Mouse (Mus musculus) limb, embryonic 14.5 days (tissue): ENCODE data around the gene Prkcz. TPM values are rescaled to one million over a fixed set of nuclear protein-coding genes. Genes with fewer than 3 reads are reported as not detected.
A peak's percentile ranks its signal among the peaks of the same experiment; 100 is the strongest.

Experiments
- ATAC-seq: fragments of 200-750 bp; cut with Nextera tagmentation; 2 replicates; pipeline ENCODE4 v1.8.0; 2017; ENCODE audit warnings: low read depth, moderate number of reproducible peaks, moderate TSS enrichment; ENCODE audit not compliant: low FRiP score
- DNase-seq: peaks from one replicate; pipeline ENCODE4 v3.0.0-alpha.2; 2015; ENCODE audit warnings: low spot score
- H3K27ac ChIP-seq: fragments of 300-500 bp; sonication (generic); replicated peaks from 2 replicates; pipeline ENCODE4 v1.5.1; 2014; ENCODE audit warnings: low read depth, mild to moderate bottlenecking, low read length, moderate library complexity, mixed read lengths
- H3K27me3 ChIP-seq: fragments of 300-500 bp; sonication (generic); 2 replicates; pipeline ENCODE4 v1.6.1; 2014; ENCODE audit warnings: low read length, mixed read lengths; ENCODE audit not compliant: control insufficient read depth, insufficient read depth
- H3K36me3 ChIP-seq: fragments of 300-500 bp; sonication (generic); 2 replicates; pipeline ENCODE4 v1.6.1; 2014; ENCODE audit warnings: mild to moderate bottlenecking, low read length, moderate library complexity, mixed read lengths; ENCODE audit not compliant: control insufficient read depth, insufficient read depth
- H3K4me1 ChIP-seq: fragments of 300-500 bp; sonication (generic); 2 replicates; pipeline ENCODE4 v1.6.1; 2014; ENCODE audit warnings: antibody characterized with exemption, low read length, mixed read lengths; ENCODE audit not compliant: control insufficient read depth, insufficient read depth
- H3K4me2 ChIP-seq: fragments of 300-500 bp; sonication (generic); replicated peaks from 2 replicates; pipeline ENCODE4 v1.6.1; 2014; ENCODE audit warnings: low read depth, mild to moderate bottlenecking, low read length, moderate library complexity; ENCODE audit not compliant: severe bottlenecking
- H3K4me3 ChIP-seq: fragments of 300-500 bp; sonication (generic); replicated peaks from 2 replicates; pipeline ENCODE4 v1.5.1; 2014; ENCODE audit warnings: low read length
- H3K9ac ChIP-seq: fragments of 300-500 bp; sonication (generic); 2 replicates; pipeline ENCODE4 v1.6.1; 2014; ENCODE audit warnings: mild to moderate bottlenecking, low read depth, low read length, moderate library complexity; ENCODE audit not compliant: severe bottlenecking
- H3K9me3 ChIP-seq: fragments of 300-500 bp; sonication (generic); 2 replicates; pipeline ENCODE4 v1.6.1; 2016; ENCODE audit warnings: low read length; ENCODE audit not compliant: control insufficient read depth
- POLR2A ChIP-seq: fragments of 200-500 bp; IDR thresholded peaks from 2 replicates; pipeline ENCODE4 v1.8.0; 2012; ENCODE audit warnings: inconsistent platforms, mild to moderate bottlenecking, moderate library complexity, borderline replicate concordance; ENCODE audit not compliant: insufficient read depth, insufficient read length; ENCODE audit errors: extremely low read depth
- WGBS: fragments of 180-500 bp; shearing (Covaris S2); extraction: QIAGEN DNeasy Blood & Tissue Kit; methylation state at CpG from one replicate; pipeline ENCODE4 v1.1.7; 2014; 5-methylcytosine and 5-hydroxymethylcytosine counted together
- polyA plus RNA-seq, 2 experiments: library from polyadenylated mRNA; depleted of rRNA in 1 of 2; stranded (reverse) in 1 of 2; unstranded in 1 of 2; fragments of >200 nt; fragmentation: Nextera tagmentation in 1 of 2; extraction: Ambion mirVana in 1 of 2; gene quantifications; 2 replicates each; pipeline versions ENCODE4 v1.2.1 to v1.2.3; 2012 to 2014

Gene Prkcz
- polyA plus RNA-seq, 2 experiments: 7.1 to 7.4 TPM

- Histone ChIP-seq H3K9ac (peak overlapping the region; percentile 94), H3K9me3 (no peaks in the 10 kb centered on the region), H3K27me3 (no peaks in the 10 kb centered on the region), H3K4me3 (peak overlapping the region; percentile 90), H3K4me2 (peak overlapping the region; percentile 98), H3K36me3 (peaks cover 26% of the 10 kb centered on the region), H3K27ac (no peak overlapping the region; the same call in none of the 2 replicates), H3K4me1 (peaks cover 46% of the 10 kb centered on the region)
- DNase-seq: no peak
- no peak for TF ChIP-seq POLR2A
- 3% methylated on average over 7 of the region's 7 CpGs for WGBS
- ATAC-seq: no peak
These were observed 140.1 kb downstream of the Prkcz start for GRCm38 (mm10) chr4:155221106-155221505.

GRCm38 (mm10) chr4:155220213-155221100 is 140.7 kb downstream of the Prkcz start:
- Histone ChIP-seq H3K4me2 (peak overlapping the region; percentile 98), H3K27ac (no peak overlapping the region; the same call in 1 of the 2 replicates), H3K4me1 (peaks cover 53% of the 10 kb centered on the region), H3K36me3 (peaks cover 26% of the 10 kb centered on the region), H3K9me3 (no peaks in the 10 kb centered on the region), H3K9ac (peak overlapping the region; percentile 94), H3K27me3 (no peaks in the 10 kb centered on the region), H3K4me3 (peak overlapping the region; percentile 90)
- ATAC-seq (no peak), DNase-seq (no peak)
- 6% methylated on average over 14 of the region's 14 CpGs for WGBS
- TF ChIP-seq POLR2A: no peak

DNA sequence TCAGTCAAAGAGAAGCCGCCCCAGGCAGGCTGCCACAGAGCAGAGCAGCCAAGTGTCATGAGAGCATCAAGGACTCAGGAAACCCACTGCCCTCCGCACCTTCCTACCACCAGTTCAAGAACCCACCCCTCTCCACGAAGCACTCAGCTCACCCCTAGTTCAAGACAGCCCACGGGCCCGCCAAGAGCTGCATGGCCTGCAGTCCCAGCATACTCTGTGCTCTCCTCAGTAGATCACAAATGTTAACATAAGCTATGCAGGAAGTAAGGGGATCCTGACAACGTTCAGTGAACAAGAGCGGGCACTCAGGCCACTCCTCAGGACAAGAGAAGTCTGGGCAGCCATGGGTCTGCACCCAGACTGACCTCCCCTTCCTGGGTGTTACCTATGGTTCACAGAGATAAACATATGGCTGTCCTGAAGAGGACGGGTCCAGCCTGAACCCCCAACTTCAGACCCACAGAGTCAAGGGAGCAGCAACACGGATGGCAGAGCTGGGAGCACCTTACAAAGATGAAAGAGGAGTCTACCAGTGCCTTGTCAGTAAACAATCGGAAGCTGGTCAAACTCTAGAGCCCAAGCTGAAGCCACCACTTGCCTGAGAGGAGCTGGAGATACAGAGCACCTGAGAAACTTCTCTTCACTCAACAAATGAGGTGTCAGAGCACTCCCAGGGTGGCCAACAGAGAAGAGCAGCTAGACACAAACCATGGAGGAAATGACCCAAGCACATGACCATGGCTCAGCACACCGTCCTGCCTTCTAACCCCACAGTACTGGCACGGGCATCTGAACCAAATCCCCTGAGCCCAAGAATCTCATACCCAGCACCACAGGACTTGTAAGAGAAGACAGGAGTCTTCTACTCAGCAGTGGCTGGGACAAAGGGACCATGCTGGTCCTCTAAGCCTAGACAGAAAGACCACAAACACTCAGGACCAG is 141.6 kb downstream of the Prkcz start:
- DNase-seq (no peak), ATAC-seq (no peak)
- Histone ChIP-seq H3K9ac (peak overlapping the region; percentile 94), H3K4me3 (peak overlapping the region; percentile 90), H3K9me3 (no peaks in the 10 kb centered on the region), H3K4me2 (peak overlapping the region; percentile 98), H3K27me3 (no peaks in the 10 kb centered on the region), H3K4me1 (peaks cover 62% of the 10 kb centered on the region), H3K36me3 (peaks cover 26% of the 10 kb centered on the region), H3K27ac (no peak overlapping the region)
- TF ChIP-seq POLR2A: no peak
- WGBS: 40% methylated on average over 12 of the region's 12 CpGs

DNA sequence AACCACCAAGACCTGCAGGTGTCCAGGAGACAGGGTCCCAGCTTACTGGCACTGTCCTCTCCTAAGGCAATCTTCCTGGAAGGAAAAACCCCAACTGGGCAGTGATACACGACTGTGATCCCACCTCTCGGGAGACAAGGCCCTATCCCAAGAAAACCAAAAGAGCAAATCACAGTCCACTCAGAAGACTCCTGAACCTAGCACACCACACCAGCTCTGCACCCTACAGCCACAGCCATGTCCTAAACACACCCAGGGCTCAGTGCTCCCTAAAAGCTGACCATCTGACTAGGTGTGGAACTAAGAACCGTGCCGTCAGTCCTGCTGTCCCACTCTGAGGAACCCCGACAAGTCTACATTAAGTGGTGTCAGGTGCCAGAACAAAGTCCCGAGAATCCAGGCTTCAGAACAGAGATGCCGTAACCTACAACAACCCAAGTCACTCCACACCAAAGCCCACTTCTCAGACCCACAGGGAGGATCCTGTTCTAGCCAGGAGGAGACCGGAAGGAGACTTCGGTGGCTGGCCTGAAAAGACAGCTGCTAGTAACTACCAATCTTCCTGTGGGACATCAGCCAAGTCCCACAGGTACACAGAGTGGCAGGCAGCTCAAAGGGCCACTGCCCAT is 142.9 kb downstream of the Prkcz start:
- Histone ChIP-seq H3K36me3 (peaks cover 32% of the 10 kb centered on the region), H3K27ac (no peak overlapping the region), H3K9ac (no peak overlapping the region), H3K4me1 (peaks cover 71% of the 10 kb centered on the region), H3K9me3 (no peaks in the 10 kb centered on the region), H3K4me2 (peak overlapping the region; percentile 98), H3K4me3 (peak overlapping the region; percentile 90), H3K27me3 (no peaks in the 10 kb centered on the region)
- ATAC-seq: no peak
- WGBS: 74% methylated on average over 9 of the region's 9 CpGs
- no peak for DNase-seq
- TF ChIP-seq POLR2A: no peak
